Mouse (Mus musculus) liver, embryonic 16.5 days (tissue): ENCODE results near the gene Slc7a7. TPM values are rescaled to one million over a fixed set of nuclear protein-coding genes. Genes with fewer than 3 reads are reported as not detected.

ENCODE experiments used
- ATAC-seq: fragments of 200-750 bp; cut with Nextera tagmentation; 2 replicates; pipeline ENCODE4 v1.8.0; 2017; ENCODE audit warnings: low read depth, mild to moderate bottlenecking, moderate number of reproducible peaks, moderate library complexity
- H3K27ac ChIP-seq: fragments of 300-500 bp; sonication (generic); 2 replicates; pipeline ENCODE4 v1.5.1; 2014; ENCODE audit warnings: mild to moderate bottlenecking, low read length
- H3K27me3 ChIP-seq: fragments of 300-500 bp; sonication (generic); 2 replicates; pipeline ENCODE4 v1.6.1; 2014; ENCODE audit warnings: low read depth, low read length, mixed read lengths; ENCODE audit not compliant: control insufficient read depth, insufficient read depth
- H3K36me3 ChIP-seq: fragments of 300-500 bp; sonication (generic); 2 replicates; pipeline ENCODE4 v1.6.1; 2014; ENCODE audit warnings: mild to moderate bottlenecking; ENCODE audit not compliant: control insufficient read depth, insufficient read depth
- H3K4me1 ChIP-seq: fragments of 300-500 bp; sonication (generic); 2 replicates; pipeline ENCODE4 v1.6.1; 2014; ENCODE audit warnings: low read depth, low read length, mixed read lengths; ENCODE audit not compliant: control insufficient read depth
- H3K4me2 ChIP-seq: fragments of 300-500 bp; sonication (generic); 2 replicates; pipeline ENCODE4 v1.6.1; 2014; ENCODE audit warnings: low read depth, low read length, mixed read lengths
- H3K4me3 ChIP-seq: fragments of 300-500 bp; sonication (generic); 2 replicates; pipeline ENCODE4 v1.5.1; 2014; ENCODE audit warnings: low read depth, mild to moderate bottlenecking, low read length
- H3K9ac ChIP-seq: fragments of 300-500 bp; sonication (generic); 2 replicates; pipeline ENCODE4 v1.6.1; 2014; ENCODE audit warnings: low read depth, low read length
- H3K9me3 ChIP-seq: fragments of 300-500 bp; sonication (generic); replicated peaks from 2 replicates; pipeline ENCODE4 v1.6.1; 2016; ENCODE audit warnings: low read length; ENCODE audit not compliant: control insufficient read depth
- WGBS: fragments of 180-500 bp; shearing (Covaris S2); extraction: QIAGEN DNeasy Blood & Tissue Kit; methylation state at CpG from one replicate; pipeline ENCODE4 v1.1.7; 2014; ENCODE audit not compliant: insufficient replicate concordance; 5-methylcytosine and 5-hydroxymethylcytosine counted together
- polyA plus RNA-seq: library from polyadenylated mRNA; unstranded; fragments of >200 nt; fragmentation: Nextera tagmentation; extraction: Ambion mirVana; gene quantifications from 2 replicates; pipeline ENCODE4 v1.2.1, GENCODE M21; 2015

Gene Slc7a7
- polyA plus RNA-seq, 1 experiment from 2014 or later, result 10.5 TPM

DNA sequence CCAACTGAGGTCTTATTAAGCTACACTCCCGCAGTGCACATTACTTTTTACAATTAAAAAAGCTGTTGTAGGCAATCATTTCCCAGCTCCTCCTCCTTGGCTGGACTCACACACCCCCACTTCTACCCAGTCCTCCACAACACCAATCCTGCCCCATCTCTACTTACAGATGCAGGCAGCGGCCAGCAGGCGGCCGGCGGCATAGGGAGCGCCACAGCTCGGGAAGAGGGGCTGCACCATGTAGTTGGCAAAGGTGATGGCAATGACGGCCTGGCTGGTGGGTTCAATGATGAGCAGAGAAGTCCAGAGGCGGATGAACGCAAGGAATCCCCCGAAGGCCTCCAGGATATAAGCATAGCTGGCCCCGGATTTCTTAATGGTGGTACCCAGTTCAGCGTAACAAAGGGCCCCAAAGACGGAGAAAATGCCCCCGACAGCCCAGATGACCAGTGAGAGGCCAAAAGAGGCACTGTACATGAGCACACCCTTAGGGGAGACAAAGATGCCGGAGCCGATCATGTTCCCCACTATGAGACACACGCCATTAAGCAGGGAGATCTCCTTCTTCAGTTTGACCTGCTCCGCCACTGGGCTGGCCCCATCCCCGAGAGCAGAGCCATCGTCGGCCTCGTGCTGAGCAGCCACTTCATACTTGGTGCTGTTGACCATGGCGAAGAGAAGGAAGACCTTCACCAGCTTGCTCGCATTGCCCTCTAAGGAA, 9.1 kb downstream of the Slc7a7 start:
- no peak overlapping the region for H3K27ac ChIP-seq
- 75% methylated on average over 25 of the region's 25 CpGs for WGBS
- no peak overlapping the region for H3K9ac ChIP-seq
- ATAC-seq, result no peak
- 0 out of 2 replicates have a peak overlapping the region, but pooled peaks have one; percentile 2 for H3K4me3 ChIP-seq
- peaks cover 16% of the 10 kb centered on the region for H3K4me1 ChIP-seq
- H3K9me3 ChIP-seq, result no peaks in the 10 kb centered on the region
- H3K36me3 ChIP-seq, result no peaks in the 10 kb centered on the region
- no peaks in the 10 kb centered on the region for H3K27me3 ChIP-seq
- no peak overlapping the region for H3K4me2 ChIP-seq

- Histone ChIP-seq H3K27ac (no peak overlapping the region), H3K9ac (no peak overlapping the region), H3K27me3 (no peaks in the 10 kb centered on the region), H3K9me3 (no peaks in the 10 kb centered on the region), H3K36me3 (no peaks in the 10 kb centered on the region), H3K4me2 (no peak overlapping the region), H3K4me3 (no peak overlapping the region), H3K4me1 (peaks cover 8% of the 10 kb centered on the region)
- ATAC-seq, result no peak
- 53% methylated on average over 3 of the region's 3 CpGs for WGBS
Observed at GRCm38 (mm10) chr14:54401723-54402122, 15.9 kb downstream of the Slc7a7 start.

DNA sequence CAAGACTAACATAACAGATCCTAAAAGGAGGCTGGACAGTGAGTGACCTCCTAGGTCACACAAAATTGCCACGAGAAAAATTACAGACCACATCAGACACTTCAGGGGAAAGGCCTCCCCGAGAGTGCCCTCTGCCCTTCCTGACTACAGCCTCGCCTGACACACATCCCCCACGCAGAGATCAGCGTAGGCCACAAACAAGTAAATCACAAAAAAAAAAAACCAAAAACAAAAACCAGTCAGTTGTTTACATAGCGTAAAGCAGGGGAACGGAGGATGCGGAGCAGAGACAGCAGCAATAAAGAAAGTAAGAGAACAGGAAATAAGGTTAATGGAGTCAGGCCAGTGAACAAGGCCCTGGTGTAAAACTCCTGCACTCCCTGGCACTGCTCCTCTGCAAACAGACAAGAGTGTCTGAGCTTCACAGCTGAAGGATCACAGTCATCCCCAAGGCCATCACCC, 18.6 kb downstream of the Slc7a7 start:
- WGBS, result 52% methylated on average over 8 of the region's 8 CpGs
- H3K4me3 ChIP-seq, result no peak overlapping the region
- no peaks in the 10 kb centered on the region for H3K9me3 ChIP-seq
- H3K27me3 ChIP-seq, result no peaks in the 10 kb centered on the region
- no peak overlapping the region for H3K9ac ChIP-seq
- peaks cover 5% of the 10 kb centered on the region; the same call in 1 of the 2 replicates for H3K4me1 ChIP-seq
- ATAC-seq, result no peak
- H3K27ac ChIP-seq, result peak overlapping the region; percentile 20
- H3K36me3 ChIP-seq, result no peaks in the 10 kb centered on the region
- no peak overlapping the region for H3K4me2 ChIP-seq

- Histone ChIP-seq H3K27ac (no peak overlapping the region; the same call in none of the 2 replicates), H3K4me3 (no peak overlapping the region), H3K4me1 (peaks cover 5% of the 10 kb centered on the region; the same call in 1 of the 2 replicates), H3K4me2 (no peak overlapping the region), H3K9me3 (no peaks in the 10 kb centered on the region), H3K9ac (no peak overlapping the region), H3K27me3 (no peaks in the 10 kb centered on the region), H3K36me3 (no peaks in the 10 kb centered on the region)
- 48% methylated on average over 7 of the region's 7 CpGs for WGBS
- ATAC-seq, result no peak
Observed at GRCm38 (mm10) chr14:54398528-54398916, 19.1 kb downstream of the Slc7a7 start.

GRCm38 (mm10) chr14:54397872-54398527, 19.6 kb downstream of the Slc7a7 start:
- Histone ChIP-seq H3K9ac (no peak overlapping the region), H3K36me3 (no peaks in the 10 kb centered on the region), H3K9me3 (no peaks in the 10 kb centered on the region), H3K4me3 (no peak overlapping the region), H3K27ac (no peak overlapping the region), H3K27me3 (no peaks in the 10 kb centered on the region), H3K4me2 (no peak overlapping the region), H3K4me1 (peaks cover 5% of the 10 kb centered on the region; the same call in 1 of the 2 replicates)
- WGBS, result 55% methylated on average over 7 of the region's 7 CpGs
- ATAC-seq, result no peak

DNA sequence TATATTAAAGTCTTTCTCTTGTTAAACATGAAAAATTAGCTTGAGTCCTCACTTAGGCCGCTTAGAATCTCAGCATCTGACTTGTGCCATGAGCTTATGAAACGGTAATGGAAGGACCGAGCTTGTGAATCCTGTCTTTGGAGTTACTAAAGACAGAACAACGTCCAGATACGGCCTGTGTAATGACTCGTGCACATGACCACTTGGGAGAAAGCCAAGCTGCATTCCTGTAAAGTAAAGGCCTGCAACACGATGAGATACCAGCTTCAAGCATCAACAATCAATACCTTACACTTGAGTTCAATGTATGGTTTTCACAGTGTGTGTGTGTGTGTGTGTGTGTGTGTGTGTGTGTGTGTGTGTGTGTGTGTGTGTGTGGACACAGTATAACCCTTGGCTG, 20.9 kb downstream of the Slc7a7 start:
- no peaks in the 10 kb centered on the region for H3K9me3 ChIP-seq
- H3K4me3 ChIP-seq, result no peak overlapping the region
- no peaks in the 10 kb centered on the region for H3K36me3 ChIP-seq
- H3K4me1 ChIP-seq, result peaks cover 5% of the 10 kb centered on the region; the same call in 1 of the 2 replicates
- H3K4me2 ChIP-seq, result no peak overlapping the region
- ATAC-seq, result no peak
- no peak overlapping the region for H3K27ac ChIP-seq
- H3K9ac ChIP-seq, result no peak overlapping the region
- no peaks in the 10 kb centered on the region for H3K27me3 ChIP-seq
- 58% methylated on average over 7 of the region's 7 CpGs for WGBS

DNA sequence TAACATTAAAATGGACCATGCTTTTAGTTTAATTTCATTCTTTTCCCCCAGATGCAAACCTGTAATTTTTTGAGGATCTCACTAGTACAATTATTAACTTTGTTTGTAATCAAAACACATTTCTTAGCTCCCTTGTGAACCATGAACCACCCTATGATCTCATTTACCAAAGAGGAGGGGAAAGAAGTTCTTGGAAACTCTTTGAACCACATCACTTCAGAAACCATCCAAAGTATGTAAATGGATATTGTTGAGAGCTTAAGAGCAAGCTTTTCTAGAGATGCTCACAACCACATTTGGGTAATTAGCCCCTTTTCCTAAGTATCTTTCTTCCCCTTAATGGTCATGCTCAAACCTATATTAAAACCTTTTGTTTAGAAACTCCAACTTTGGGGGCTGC, 23.3 kb downstream of the Slc7a7 start:
- peaks cover 5% of the 10 kb centered on the region; the same call in 1 of the 2 replicates for H3K4me1 ChIP-seq
- H3K4me2 ChIP-seq, result no peak overlapping the region
- H3K36me3 ChIP-seq, result no peaks in the 10 kb centered on the region
- H3K9me3 ChIP-seq, result no peaks in the 10 kb centered on the region
- ATAC-seq, result no peak
- H3K4me3 ChIP-seq, result no peak overlapping the region
- no peaks in the 10 kb centered on the region for H3K27me3 ChIP-seq
- H3K9ac ChIP-seq, result no peak overlapping the region
- no peak overlapping the region for H3K27ac ChIP-seq

DNA sequence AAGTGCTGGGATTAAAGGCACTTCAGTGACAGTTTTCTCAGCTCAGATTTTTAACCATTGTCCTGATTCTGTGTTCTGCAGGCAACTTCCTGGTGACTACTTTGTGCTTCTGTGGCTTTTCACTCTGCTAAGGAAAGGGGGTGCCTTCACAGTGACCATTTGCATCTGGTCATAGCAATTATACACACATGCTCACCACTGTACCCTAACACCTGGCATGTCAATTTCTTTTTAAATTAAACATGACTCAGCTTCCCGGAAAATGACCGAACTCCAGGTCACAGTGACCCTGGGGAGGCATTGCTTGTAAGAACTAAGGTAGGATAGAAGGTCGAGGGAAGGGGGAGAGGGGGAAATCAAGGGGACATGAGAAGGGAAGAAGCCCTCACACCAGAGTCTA, 23.8 kb downstream of the Slc7a7 start:
- no peaks in the 10 kb centered on the region for H3K9me3 ChIP-seq
- WGBS, result 61% methylated on average over 3 of the region's 3 CpGs
- H3K36me3 ChIP-seq, result no peaks in the 10 kb centered on the region
- H3K9ac ChIP-seq, result no peak overlapping the region
- no peaks in the 10 kb centered on the region for H3K27me3 ChIP-seq
- no peak overlapping the region for H3K4me2 ChIP-seq
- no peak for ATAC-seq
- H3K4me1 ChIP-seq, result 0 out of 2 replicates have a peak, but pooled peaks cover under 1% of the 10 kb centered on the region
- H3K27ac ChIP-seq, result no peak overlapping the region
- no peak overlapping the region for H3K4me3 ChIP-seq

DNA sequence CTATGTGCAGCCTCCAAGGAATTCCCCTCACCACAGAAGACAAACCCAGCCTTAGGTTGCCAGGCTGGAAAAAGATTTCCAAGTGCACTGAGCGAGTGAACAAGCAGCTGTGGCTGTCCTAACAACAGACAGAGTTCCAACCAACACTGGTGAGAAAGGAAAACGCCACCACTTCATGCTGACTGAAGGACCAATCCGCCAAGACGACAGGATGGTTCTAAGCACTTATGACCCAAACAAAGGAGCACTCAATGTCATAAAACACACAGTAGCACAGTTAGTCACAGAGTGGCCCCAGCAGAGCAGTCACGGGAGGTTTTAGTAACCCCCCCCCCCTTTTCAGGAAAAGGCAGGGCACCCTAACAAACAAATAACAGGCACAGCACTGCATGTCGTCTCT, 26.7 kb downstream of the Slc7a7 start:
- WGBS, result 42% methylated on average over 6 of the region's 6 CpGs
- H3K27me3 ChIP-seq, result no peaks in the 10 kb centered on the region
- H3K4me3 ChIP-seq, result no peak overlapping the region
- H3K36me3 ChIP-seq, result no peaks in the 10 kb centered on the region
- H3K27ac ChIP-seq, result no peak overlapping the region
- no peaks in the 10 kb centered on the region for H3K4me1 ChIP-seq
- H3K9ac ChIP-seq, result no peak overlapping the region
- H3K9me3 ChIP-seq, result no peaks in the 10 kb centered on the region
- no peak for ATAC-seq
- no peak overlapping the region for H3K4me2 ChIP-seq
